Mouse (Mus musculus) CH12.LX (cell line): ENCODE results near the gene Aven.

Source experiments
- CTCF ChIP-seq, 2 experiments: IDR thresholded peaks in 1 of 2; conservative IDR thresholded peaks in 1 of 2; 2 replicates each; pipeline ENCODE4 v1.5.1; 2011 to 2012; ENCODE audit warnings: low read depth in 2 of 2, low read length in 2 of 2, improper control_type of control experiment in 1 of 2, inconsistent platforms in 1 of 2, mild to moderate bottlenecking in 1 of 2, moderate library complexity in 1 of 2
- EP300 ChIP-seq: IDR thresholded peaks from 2 replicates; pipeline ENCODE4 v1.6.1; 2011; ENCODE audit warnings: low read length, improper control_type of control experiment
- JUN ChIP-seq: IDR thresholded peaks from 2 replicates; pipeline ENCODE4 v1.6.1; 2011; ENCODE audit warnings: low read depth, mild to moderate bottlenecking, low read length, improper control_type of control experiment, moderate library complexity; ENCODE audit not compliant: insufficient read depth
- JUND ChIP-seq: conservative IDR thresholded peaks from 2 replicates; pipeline ENCODE4 v1.6.1; 2011; ENCODE audit warnings: low read depth, low read length, improper control_type of control experiment
- KAT2A ChIP-seq: IDR thresholded peaks from 2 replicates; pipeline ENCODE4 v1.6.1; 2012; ENCODE audit warnings: low read length, improper control_type of control experiment, inconsistent platforms; ENCODE audit not compliant: insufficient replicate concordance
- NELFE ChIP-seq: IDR thresholded peaks from 2 replicates; pipeline ENCODE4 v1.6.1; 2011; ENCODE audit warnings: low read depth, low read length, improper control_type of control experiment
- POLR2A ChIP-seq: IDR thresholded peaks from 2 replicates; pipeline ENCODE4 v1.6.1; 2011; ENCODE audit warnings: low read depth, mild to moderate bottlenecking, improper control_type of control experiment, low read length
- RCOR1 ChIP-seq: conservative IDR thresholded peaks from 2 replicates; pipeline ENCODE4 v1.6.1; 2012; ENCODE audit warnings: low read depth, mild to moderate bottlenecking, inconsistent platforms, low read length, improper control_type of control experiment
- USF1 ChIP-seq: IDR thresholded peaks from 2 replicates; pipeline ENCODE4 v1.6.1; 2014; ENCODE audit warnings: low read depth, mild to moderate bottlenecking, inconsistent platforms, low read length, improper control_type of control experiment
- USF2 ChIP-seq: conservative IDR thresholded peaks from 2 replicates; pipeline ENCODE4 v1.6.1; 2011; ENCODE audit warnings: low read depth, low read length, improper control_type of control experiment
- ZKSCAN1 ChIP-seq: IDR thresholded peaks from 2 replicates; pipeline ENCODE4 v1.6.1; 2012; ENCODE audit warnings: low read depth, inconsistent platforms, low read length, improper control_type of control experiment, borderline replicate concordance
- ZNF384 ChIP-seq: IDR thresholded peaks from 2 replicates; pipeline ENCODE4 v1.6.1; 2012; ENCODE audit warnings: low read depth, low read length, improper control_type of control experiment, inconsistent platforms

DNA sequence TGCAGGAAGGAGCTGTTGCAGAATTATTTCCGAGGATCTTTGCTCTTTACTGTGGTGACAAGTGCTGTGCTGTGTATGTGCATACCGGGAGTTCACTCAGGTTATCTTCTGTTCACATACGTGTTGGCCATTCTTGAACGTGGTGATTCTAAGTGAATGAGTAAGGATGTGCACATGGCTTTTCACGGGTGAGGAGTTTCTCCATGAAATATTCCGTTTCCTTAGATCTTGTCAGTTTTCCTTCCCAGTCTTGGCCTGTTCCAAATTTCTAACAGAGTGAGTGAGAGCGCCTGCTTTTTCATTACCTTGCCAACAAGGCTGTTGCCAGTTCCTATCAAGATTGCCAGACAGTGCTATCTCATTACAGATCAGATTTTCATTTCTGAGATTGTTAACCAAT, 98.2 kb downstream of the Aven start:
- TF ChIP-seq ZNF384 (no peak), CTCF (conservative IDR thresholded peaks at IDR 0.05 in 1 of 2, IDR thresholded peaks at IDR 0.05 in 1 of 2; ENCODE audit: low read depth in 2 of 2, low read length in 2 of 2) (no peak), ZKSCAN1 (no peak), JUND (no peak), USF2 (no peak), KAT2A (no peak), EP300 (no peak), POLR2A (no peak), JUN (no peak), NELFE (no peak), RCOR1 (no peak), USF1 (no peak)
